Mouse (Mus musculus) CH12.LX (cell line): ENCODE measurements around the gene Rnd1.

Source experiments
- CTCF ChIP-seq, 2 experiments: IDR thresholded peaks in 1 of 2; conservative IDR thresholded peaks in 1 of 2; 2 replicates each; pipeline ENCODE4 v1.5.1; 2011 to 2012; ENCODE audit warnings: low read depth in 2 of 2, low read length in 2 of 2, improper control_type of control experiment in 1 of 2, inconsistent platforms in 1 of 2, mild to moderate bottlenecking in 1 of 2, moderate library complexity in 1 of 2
- HCFC1 ChIP-seq: IDR thresholded peaks from 2 replicates; pipeline ENCODE4 v1.6.1; 2012; ENCODE audit warnings: low read depth, mild to moderate bottlenecking, inconsistent platforms, low read length, improper control_type of control experiment
- MAX ChIP-seq: IDR thresholded peaks from 2 replicates; pipeline ENCODE4 v1.6.1; 2011; ENCODE audit warnings: low read length, improper control_type of control experiment

- TF ChIP-seq MAX, result no peak
- TF ChIP-seq CTCF (conservative IDR thresholded peaks at IDR 0.05 in 1 of 2, IDR thresholded peaks at IDR 0.05 in 1 of 2; ENCODE audit: low read depth in 2 of 2, low read length in 2 of 2), result no peak
- TF ChIP-seq HCFC1, result no peak
Measured at GRCm38 (mm10) chr15:98632921-98633320, 44.3 kb downstream of the Rnd1 start.
